Mouse (Mus musculus): ENCODE data around the gene Clic1.
"Not testable (repeated sequence)": the region's sequence is repeated elsewhere in the genome, so short reads cannot be mapped to it uniquely, and the experiment has no call there.

The Clic1 gene

DNA sequence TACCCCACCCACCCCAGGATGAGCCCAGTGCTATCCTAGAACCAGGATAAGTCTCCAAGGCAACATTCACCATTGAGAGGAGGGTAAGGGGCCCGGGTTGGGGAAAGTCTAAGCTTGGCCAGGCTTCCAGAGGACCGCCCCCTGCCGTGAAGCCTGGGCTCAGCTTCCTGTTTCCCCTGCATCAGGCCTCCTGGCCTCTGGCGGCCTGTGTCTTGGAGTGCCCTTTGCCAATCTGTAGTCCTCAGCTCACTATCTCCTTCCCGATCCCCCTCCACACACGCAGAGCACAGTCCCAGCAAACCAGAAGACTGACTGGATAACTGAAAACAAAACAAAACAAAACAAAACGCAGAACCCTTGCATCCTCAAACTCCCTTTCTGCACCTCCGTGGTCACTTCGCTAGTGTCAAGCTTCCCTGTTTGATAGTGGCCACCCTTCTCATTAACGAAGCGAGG lies at the start of gene Clic1:
Gene Clic1 (plus strand): TSS at position 406 of the 456 bp plus-strand sequence.
- peak; percentile 55 for DNase-seq (ENCODE audit: low spot score)

DNA sequence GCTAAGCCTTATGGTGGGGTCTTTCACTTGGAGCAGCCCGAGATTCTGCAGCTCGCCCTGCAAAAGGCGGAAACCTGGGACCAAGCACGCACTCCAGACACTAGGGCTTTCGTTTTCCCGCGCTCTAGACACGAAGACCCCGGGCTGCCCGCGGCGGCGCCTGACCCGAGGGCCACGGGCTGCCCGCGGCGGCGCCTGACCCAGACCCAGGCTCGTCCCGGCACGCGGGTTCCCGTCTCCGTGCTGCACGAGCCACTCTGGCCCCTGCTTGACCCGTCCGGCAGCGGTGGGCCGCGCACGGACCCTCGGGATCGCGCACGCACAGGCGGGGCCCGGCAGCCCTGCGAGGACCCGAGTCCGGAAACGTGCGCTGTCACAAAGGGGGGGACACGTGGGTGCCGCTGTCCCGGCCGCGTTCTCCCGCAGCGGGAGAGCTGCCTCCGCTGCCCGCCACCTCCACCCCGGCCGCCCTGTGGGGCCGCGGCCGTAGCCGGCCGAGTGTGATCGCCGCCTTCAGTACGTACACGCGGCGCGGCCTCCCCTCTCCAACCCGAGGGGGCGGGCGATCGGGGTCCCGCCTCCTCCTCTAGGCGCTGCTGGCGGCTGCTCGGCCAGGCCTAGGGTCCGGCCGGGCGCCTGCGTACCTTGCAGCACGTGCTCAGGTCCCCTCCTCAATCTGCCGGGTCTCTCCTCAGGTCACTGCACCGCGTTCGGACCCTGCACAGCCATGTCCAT lies 48.9 kb upstream of the Clic1 start, which contains the start of gene Vars:
Gene Vars (plus strand): TSS at position 271 of the 735 bp plus-strand sequence.
- peak; percentile 89 for DNase-seq (ENCODE audit: low spot score)

DNA sequence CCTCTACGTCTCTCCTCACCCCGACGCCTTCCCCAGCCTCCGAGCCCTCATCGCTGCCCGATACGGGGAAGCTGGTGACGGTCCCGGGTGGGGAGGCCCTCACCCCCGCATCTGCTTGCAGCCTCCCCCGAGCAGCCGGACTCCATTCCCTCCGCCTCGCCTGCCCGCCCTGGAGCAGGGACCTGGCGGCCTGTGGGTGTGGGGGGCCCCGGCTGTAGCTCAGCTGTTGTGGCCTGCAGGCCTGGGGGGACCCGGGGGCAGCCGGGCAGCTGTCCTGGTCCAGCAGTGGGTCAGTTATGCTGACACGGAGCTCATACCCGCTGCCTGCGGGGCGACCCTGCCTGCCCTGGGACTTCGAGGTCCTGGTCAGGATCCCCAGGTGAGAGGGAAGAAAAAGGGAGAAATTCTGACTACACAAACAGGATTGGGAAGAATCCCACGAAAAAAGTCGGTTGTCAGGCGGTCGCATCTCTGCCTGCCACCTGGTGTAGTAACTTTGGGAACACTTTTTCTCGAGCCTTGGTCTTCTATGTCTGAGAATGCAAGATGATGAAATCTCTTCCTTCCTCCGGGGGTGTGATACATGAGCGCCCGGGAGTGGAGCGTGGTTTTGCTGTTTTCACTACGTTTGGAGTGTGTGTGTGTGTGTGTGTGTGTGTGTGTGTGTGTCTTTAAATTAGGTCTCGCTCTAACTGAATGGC lies 48.2 kb upstream of the Clic1 start:
- no peak for DNase-seq (ENCODE audit: low spot score)

GRCm38 (mm10) chr17:35002153-35002865 lies 47.5 kb upstream of the Clic1 start:
- no peak for DNase-seq (ENCODE audit: low spot score)

- DNase-seq (ENCODE audit: low spot score) = no peak
These were observed 46.5 kb upstream of the Clic1 start for GRCm38 (mm10) chr17:35003022-35003838.

GRCm38 (mm10) chr17:35004075-35004717 lies 45.6 kb upstream of the Clic1 start:
- DNase-seq (ENCODE audit: low spot score) = no peak

DNA sequence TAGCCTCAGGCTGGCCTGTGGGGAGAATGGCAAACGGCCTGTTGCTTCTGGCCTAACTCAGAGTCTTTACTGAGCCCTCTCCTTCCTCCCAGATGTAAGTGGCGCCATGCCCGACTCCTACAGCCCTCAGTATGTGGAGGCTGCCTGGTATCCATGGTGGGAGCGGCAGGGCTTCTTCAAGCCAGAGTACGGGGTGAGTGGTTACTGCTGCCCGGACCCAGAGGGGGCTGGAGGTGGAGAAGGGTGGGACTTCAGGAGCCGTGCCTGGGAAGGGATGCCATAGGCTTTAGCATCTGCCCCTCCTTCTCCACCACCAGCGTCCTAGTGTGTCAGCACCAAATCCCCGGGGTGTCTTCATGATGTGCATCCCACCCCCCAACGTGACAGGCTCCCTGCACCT lies 44.6 kb upstream of the Clic1 start:
- no peak for DNase-seq (ENCODE audit: low spot score)

GRCm38 (mm10) chr17:35005902-35006301 lies 43.9 kb upstream of the Clic1 start:
- DNase-seq (ENCODE audit: low spot score) = not testable (repeated sequence)

- no peak for DNase-seq (ENCODE audit: low spot score)
These were observed 42.3 kb upstream of the Clic1 start for GRCm38 (mm10) chr17:35007387-35007991.

- no peak for DNase-seq (ENCODE audit: low spot score)
These were observed 40.2 kb upstream of the Clic1 start for GRCm38 (mm10) chr17:35009586-35009985.

DNA sequence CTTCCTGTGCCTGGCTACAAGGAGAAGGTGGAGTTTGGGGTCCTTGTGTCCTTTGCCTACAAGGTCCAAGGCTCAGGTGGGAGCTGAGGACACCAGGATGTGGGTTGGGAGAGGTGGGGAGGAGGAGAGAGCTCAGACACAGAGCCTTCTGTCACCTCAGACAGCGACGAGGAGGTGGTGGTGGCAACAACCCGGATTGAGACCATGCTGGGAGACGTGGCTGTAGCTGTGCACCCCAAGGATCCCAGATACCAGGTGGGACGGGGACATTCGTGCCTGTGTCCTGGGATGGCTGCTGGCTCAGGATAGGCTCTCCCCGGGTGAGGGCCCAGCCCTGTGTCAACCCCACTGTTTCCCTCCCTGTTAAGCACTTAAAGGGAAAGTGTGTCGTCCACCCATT lies 38.3 kb upstream of the Clic1 start:
- no peak for DNase-seq (ENCODE audit: low spot score)

GRCm38 (mm10) chr17:35012430-35012829 lies 37.3 kb upstream of the Clic1 start:
- DNase-seq (ENCODE audit: low spot score) = no peak

DNA sequence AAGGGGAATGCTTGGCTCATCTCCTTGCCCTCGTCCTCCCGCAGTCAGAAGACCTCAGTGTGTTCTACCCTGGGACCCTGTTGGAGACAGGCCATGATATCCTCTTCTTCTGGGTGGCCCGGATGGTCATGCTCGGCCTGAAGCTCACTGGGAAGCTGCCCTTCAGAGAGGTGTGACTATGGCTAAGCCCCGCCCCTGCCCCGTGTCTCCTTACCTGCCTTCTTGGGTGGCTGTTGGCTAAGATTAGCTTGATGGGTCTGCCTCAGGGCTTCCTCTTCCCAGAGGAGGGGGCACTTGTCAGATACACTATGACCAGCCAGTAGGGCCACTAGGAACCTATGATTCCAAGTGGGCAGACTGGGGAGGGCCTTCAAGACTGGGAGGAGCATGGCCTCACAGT lies 36.5 kb upstream of the Clic1 start:
- DNase-seq (ENCODE audit: low spot score) = no peak

DNA sequence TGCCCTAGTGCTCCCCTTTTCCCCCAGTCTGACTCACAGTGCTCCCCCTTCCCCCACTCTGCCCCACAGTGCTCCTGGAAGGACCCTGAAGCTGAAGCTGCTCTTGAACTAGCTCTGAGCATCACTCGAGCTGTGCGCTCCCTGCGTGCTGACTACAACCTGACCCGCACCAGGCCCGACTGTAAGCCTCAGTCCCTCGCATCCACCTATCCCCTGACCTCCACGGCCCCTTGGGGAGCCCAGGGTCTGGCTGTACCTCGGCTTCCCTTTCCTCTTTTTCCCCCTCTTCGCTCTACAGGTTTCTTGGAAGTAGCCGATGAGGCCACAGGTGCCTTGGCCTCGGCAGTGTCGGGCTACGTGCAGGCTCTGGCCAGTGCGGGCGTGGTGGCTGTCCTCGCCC lies 34.5 kb upstream of the Clic1 start:
- no peak for DNase-seq (ENCODE audit: low spot score)

DNA sequence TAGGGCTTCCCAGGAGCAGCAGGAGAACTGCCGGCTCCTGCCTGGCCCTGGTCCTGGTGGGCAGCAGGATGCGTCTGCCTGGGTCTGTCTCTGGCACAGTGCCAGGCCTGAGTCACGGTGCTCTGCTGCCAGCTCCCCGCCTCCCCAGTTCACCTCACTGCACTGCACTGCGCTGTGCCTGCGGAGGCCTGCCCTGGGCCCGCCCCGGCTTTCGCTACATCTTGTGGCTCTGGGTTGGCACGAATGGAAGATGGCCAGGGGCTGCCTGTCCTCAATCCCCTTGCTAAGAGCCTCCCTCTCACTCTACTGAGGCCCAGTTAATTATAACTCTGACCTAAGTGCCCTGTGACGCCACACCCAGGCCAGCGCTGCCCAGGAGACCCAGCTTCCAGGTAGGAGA lies 33.4 kb upstream of the Clic1 start, which contains the start of gene Vwa7:
Gene Vwa7 (plus strand): TSS at position 204 of the 400 bp plus-strand sequence.
- no peak for DNase-seq (ENCODE audit: low spot score)

DNA sequence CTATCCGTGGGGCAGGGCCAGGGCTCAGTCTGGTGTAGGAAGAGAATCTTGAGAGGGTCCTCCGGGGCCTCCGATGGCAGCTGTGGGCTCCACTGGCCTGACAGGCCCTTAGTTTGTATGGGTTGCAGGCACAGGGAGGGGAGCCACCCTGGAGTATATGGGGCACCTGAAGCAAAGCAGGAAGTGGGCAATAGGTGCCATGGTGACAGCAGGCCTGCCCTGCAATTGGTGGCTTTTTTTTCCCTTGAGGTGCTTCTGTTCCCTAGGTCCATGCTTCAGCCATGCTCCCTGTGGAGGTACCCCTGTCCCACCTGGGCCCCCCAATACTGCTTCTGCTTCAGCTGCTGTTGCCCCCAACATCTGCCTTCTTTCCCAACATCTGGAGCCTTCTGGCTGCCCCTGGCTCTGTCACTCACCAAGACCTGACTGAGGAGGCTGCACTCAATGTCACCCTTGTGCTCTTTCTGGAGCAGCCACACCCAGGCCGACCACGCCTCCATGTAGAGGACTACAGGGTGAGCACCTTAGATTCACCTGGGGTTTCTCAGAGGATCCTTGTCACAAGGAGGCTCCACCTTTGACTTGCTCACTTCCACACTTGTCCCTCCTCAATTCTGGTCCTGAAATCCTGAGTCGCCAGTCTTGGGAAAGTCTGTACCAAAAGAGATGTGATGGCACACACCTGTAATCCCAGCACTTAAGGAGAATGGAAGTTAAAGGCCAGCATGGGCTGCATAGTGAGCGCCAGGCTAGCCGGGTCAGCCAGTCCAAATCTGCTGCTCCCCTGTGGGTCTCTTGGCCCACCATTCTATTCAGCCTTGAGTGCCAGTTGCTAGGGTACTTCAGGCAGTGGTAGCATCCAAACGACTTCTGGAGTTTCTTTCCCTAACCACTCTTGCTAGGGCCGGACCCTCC lies 32.7 kb upstream of the Clic1 start:
- no peak for DNase-seq (ENCODE audit: low spot score)

DNA sequence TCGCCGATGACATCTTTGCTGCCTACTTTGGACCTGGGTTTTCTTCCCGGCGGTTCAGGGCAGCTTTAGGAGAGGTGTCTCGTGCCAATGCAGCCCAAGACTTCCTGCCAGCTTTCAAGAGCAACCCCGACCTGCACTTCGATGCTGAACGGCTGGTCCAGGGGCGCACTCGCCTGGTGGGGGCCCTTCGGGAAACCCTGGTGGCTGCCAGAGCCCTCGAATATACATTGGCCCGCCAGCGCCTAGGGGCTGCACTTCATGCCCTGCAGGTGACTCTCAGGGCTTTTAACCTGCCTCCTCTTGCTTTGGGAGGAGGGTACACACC lies 32.1 kb upstream of the Clic1 start:
- DNase-seq (ENCODE audit: low spot score) = no peak

GRCm38 (mm10) chr17:35018171-35018570 lies 31.6 kb upstream of the Clic1 start:
- no peak for DNase-seq (ENCODE audit: low spot score)

GRCm38 (mm10) chr17:35019894-35020293 lies 29.9 kb upstream of the Clic1 start:
- DNase-seq (ENCODE audit: low spot score) = no peak

- no peak for DNase-seq (ENCODE audit: low spot score)
These were observed 29.2 kb upstream of the Clic1 start for GRCm38 (mm10) chr17:35020551-35020950.
